Mouse (Mus musculus): ENCODE measurements around the gene Gspt1. TPM values are rescaled to one million over a fixed set of nuclear protein-coding genes. Genes with fewer than 3 reads are reported as not detected.
"Not testable (repeated sequence)": the region's sequence is repeated elsewhere in the genome, so short reads cannot be mapped to it uniquely, and the experiment has no call there.

The Gspt1 gene
- 93.6 and 102 TPM in 2 replicates for polyA plus RNA-seq (2014; fragmentation: Nextera tagmentation; extraction: Ambion mirVana)

DNA sequence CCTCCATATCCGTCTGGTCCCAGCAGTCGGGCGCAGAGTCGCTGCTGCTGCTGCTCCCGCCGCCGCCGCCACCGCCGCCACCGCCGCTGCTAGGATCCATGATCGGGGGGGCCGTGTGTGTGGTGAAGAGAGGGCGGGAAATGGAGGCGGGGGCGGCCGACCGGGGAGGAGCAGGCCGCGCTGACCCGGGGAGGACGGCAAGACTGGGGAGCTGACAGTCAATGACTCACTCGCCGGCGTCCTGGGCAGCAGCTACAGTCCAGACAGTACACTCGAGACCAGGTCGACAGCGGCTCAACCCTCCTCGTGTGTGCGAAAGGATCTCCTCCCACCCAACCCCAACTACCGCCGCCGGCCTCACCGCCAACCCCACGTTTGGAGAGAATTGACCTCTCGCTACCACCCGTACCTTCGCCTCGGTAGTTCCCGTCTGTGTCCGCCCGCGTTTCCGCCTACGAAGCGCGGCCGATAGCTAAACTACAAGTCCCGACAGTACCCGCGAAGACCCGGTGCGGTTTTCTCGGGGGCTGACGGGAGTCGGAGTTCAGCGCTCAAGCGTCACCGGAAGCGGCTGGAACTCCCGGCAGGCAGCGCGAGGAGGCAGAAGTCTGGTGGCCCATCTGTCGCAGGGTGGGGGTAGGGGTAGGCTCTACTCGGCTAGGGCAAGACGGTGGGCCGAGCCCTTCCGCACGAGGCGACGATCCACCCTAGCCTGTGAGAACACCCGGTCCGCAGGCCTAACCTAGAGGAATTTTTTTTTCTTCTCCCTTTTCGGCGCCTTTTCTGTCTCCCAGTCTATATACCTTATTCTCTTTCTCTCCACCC is at the start of gene Gspt1:
Gene Gspt1 (minus strand): TSS at position 428 of the 825 bp plus-strand sequence.
- ATAC-seq (ENCODE audit: low read depth) (peak; percentile 97), DNase-seq (ENCODE audit: low spot score) (peak; percentile 100)
- no peaks in the 10 kb centered on the region for H3K9me3 ChIP-seq (ENCODE audit: control insufficient read depth, low read length)
- H3K4me2 ChIP-seq (ENCODE audit: low read depth, low read length), result peak within 1 kb of the TSS; percentile 74
- H3K27ac ChIP-seq (replicated peaks; ENCODE audit: low read depth, low read length), result peak within 1 kb of the TSS; percentile 93
- peaks cover 15% of the 10 kb centered on the region for H3K4me1 ChIP-seq (ENCODE audit: control insufficient read depth, insufficient read depth, low read length)
- 1% methylated on average over 53 of the region's 76 CpGs for WGBS
- peak within 1 kb of the TSS; percentile 91 for H3K4me3 ChIP-seq (ENCODE audit: low read depth, low read length)
- no peaks in the 10 kb centered on the region for H3K36me3 ChIP-seq (ENCODE audit: control insufficient read depth, insufficient read depth, low read length)
- no peaks in the 10 kb centered on the region for H3K27me3 ChIP-seq (replicated peaks; ENCODE audit: control insufficient read depth, insufficient read depth, low read length)
- peak within 1 kb of the TSS; percentile 94 for H3K9ac ChIP-seq (ENCODE audit: low read depth, low read length)

DNA sequence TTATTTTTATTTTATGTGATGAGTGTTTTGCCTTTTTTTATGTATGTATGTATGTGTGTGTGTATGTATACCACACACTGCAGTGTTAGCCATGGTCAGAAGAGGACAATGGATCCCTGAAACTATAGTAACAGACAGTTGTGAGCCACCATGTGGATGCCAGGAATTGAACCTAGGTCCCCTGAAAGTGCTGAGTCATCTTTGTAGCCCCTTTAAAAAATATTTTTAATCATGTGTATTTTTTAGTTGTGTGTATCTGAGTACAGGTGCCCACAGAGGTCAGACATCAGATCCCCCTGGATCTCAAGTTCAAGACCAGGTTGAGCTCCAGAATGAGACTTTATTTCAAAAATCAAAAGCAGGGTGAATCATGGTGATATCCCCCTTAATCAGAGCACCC is 49.6 kb upstream of the Gspt1 start:
- Histone ChIP-seq H3K9ac (ENCODE audit: low read depth, low read length) (no peak overlapping the region), H3K4me1 (ENCODE audit: control insufficient read depth, insufficient read depth, low read length) (no peaks in the 10 kb centered on the region), H3K27me3 (replicated peaks; ENCODE audit: control insufficient read depth, insufficient read depth, low read length) (no peaks in the 10 kb centered on the region), H3K9me3 (ENCODE audit: control insufficient read depth, low read length) (no peaks in the 10 kb centered on the region), H3K4me3 (ENCODE audit: low read depth, low read length) (no peak overlapping the region), H3K4me2 (ENCODE audit: low read depth, low read length) (no peak overlapping the region), H3K27ac (replicated peaks; ENCODE audit: low read depth, low read length) (no peak overlapping the region), H3K36me3 (ENCODE audit: control insufficient read depth, insufficient read depth, low read length) (no peaks in the 10 kb centered on the region)
- no peak for ATAC-seq (ENCODE audit: low read depth)
- no peak for DNase-seq (ENCODE audit: low spot score)

DNA sequence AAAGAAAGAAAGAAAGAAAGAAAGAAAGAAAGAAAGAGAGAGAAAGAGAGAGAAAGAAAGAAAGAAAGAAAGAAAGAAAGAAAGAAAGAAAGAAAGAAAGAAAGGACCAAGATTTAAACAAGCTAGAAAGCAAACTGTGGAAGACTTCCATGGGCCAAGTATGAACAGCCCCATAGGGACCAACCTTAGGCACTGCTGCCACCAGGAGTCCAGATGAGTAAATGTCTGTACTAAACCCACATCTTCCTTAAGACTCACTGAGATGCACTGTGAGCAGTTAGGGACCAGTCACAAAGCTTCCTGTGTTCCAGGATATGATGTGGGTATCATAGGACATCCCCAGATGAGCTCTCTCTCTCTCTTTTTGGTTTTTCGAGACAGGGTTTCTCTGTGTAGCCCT is 43.6 kb upstream of the Gspt1 start:
- WGBS, result 100% methylated on average over 1 of the region's 1 CpGs
- peak; percentile 24 for DNase-seq (ENCODE audit: low spot score)

DNA sequence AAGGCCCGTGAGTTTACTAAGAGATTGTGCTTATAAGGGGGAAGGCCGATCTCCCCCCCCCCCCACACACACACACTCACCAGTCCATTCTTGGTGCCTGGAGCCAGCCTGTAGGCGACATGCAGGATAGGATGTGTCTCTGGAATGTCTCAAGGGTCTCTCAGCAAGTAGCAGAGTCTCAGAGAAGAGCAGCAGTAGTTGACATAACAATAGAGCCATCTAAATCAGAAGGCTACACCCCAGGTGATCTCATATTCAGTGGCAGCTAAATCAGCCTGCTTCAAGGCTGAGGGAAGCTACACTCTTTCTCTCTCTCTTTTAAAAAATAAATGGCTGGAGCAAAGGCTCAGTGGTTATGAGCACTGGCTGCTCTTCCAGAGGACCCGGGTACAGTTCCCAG is 41.5 kb upstream of the Gspt1 start:
- not testable (repeated sequence) for H3K27ac ChIP-seq (replicated peaks; ENCODE audit: low read depth, low read length); H3K9me3 ChIP-seq (ENCODE audit: control insufficient read depth, low read length); DNase-seq (ENCODE audit: low spot score); H3K4me2 ChIP-seq (ENCODE audit: low read depth, low read length); ATAC-seq (ENCODE audit: low read depth); H3K4me1 ChIP-seq (ENCODE audit: control insufficient read depth, insufficient read depth, low read length); H3K27me3 ChIP-seq (replicated peaks; ENCODE audit: control insufficient read depth, insufficient read depth, low read length); H3K36me3 ChIP-seq (ENCODE audit: control insufficient read depth, insufficient read depth, low read length); H3K9ac ChIP-seq (ENCODE audit: low read depth, low read length); H3K4me3 ChIP-seq (ENCODE audit: low read depth, low read length)
- 82% methylated on average over 4 of the region's 4 CpGs for WGBS

More for the DNA sequence above, 43.6 kb upstream of the Gspt1 start:
- ATAC-seq (ENCODE audit: low read depth), result peak; percentile 55; the same call in 1 of the 2 replicates
- not testable (repeated sequence) for H3K36me3 ChIP-seq (ENCODE audit: control insufficient read depth, insufficient read depth, low read length); H3K4me3 ChIP-seq (ENCODE audit: low read depth, low read length); H3K4me1 ChIP-seq (ENCODE audit: control insufficient read depth, insufficient read depth, low read length); H3K9ac ChIP-seq (ENCODE audit: low read depth, low read length); H3K27me3 ChIP-seq (replicated peaks; ENCODE audit: control insufficient read depth, insufficient read depth, low read length); H3K27ac ChIP-seq (replicated peaks; ENCODE audit: low read depth, low read length); H3K4me2 ChIP-seq (ENCODE audit: low read depth, low read length); H3K9me3 ChIP-seq (ENCODE audit: control insufficient read depth, low read length)

DNA sequence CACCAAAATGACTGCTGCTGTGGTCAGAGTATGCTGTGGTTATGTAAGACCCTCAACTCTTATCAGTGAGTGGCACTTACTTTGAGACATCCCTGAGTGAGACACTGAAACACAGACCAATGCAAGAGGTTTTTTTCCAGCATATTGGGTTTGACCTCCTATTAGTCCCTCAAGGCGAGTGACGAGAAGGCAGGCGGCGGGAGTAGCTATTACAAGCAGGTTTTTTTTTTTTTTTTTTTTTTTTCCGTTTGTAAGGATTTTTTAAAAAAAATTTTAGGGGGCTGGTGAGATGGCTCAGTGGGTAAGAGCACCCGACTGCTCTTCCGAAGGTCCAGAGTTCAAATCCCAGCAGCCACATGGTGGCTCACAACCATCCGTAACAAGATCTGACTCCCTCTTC is 34.7 kb upstream of the Gspt1 start:
- DNase-seq (ENCODE audit: low spot score); ATAC-seq (ENCODE audit: low read depth); H3K4me1 ChIP-seq (ENCODE audit: control insufficient read depth, insufficient read depth, low read length); H3K36me3 ChIP-seq (ENCODE audit: control insufficient read depth, insufficient read depth, low read length); H3K27ac ChIP-seq (replicated peaks; ENCODE audit: low read depth, low read length); H3K27me3 ChIP-seq (replicated peaks; ENCODE audit: control insufficient read depth, insufficient read depth, low read length); H3K9ac ChIP-seq (ENCODE audit: low read depth, low read length); H3K4me3 ChIP-seq (ENCODE audit: low read depth, low read length); H3K4me2 ChIP-seq (ENCODE audit: low read depth, low read length): not testable (repeated sequence)
- WGBS, result 86% methylated on average over 7 of the region's 8 CpGs
- H3K9me3 ChIP-seq (ENCODE audit: control insufficient read depth, low read length), result peaks cover 14% of the 10 kb centered on the region; the same call in 1 of the 2 replicates

DNA sequence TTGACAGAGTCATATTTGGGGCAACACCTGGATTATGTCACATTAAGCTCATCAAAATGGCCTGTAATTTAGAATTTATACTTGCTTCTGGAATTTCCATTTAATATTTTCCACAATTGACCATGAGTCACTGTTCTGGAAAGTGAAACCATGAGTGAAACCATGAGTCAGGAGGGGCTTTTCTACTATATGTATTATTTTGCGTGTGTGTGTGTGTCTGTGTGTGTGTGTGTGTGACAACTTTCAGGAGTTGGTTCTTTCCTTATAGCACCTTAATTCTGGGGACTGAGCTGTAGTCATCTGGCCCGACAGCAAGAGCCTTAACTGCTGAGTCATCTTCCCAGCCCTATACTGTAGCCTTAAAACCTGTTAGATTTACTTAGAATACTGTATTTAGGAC is 31.8 kb upstream of the Gspt1 start:
- H3K9ac ChIP-seq (ENCODE audit: low read depth, low read length), result no peak overlapping the region
- no peak overlapping the region for H3K4me3 ChIP-seq (ENCODE audit: low read depth, low read length)
- no peak overlapping the region for H3K27ac ChIP-seq (replicated peaks; ENCODE audit: low read depth, low read length)
- H3K4me1 ChIP-seq (ENCODE audit: control insufficient read depth, insufficient read depth, low read length), result no peaks in the 10 kb centered on the region
- no peak overlapping the region for H3K4me2 ChIP-seq (ENCODE audit: low read depth, low read length)
- H3K27me3 ChIP-seq (replicated peaks; ENCODE audit: control insufficient read depth, insufficient read depth, low read length), result no peaks in the 10 kb centered on the region
- H3K36me3 ChIP-seq (ENCODE audit: control insufficient read depth, insufficient read depth, low read length), result no peaks in the 10 kb centered on the region
- ATAC-seq (ENCODE audit: low read depth) (no peak), DNase-seq (ENCODE audit: low spot score) (no peak)
- WGBS, result 88% methylated on average over 2 of the region's 2 CpGs
- H3K9me3 ChIP-seq (ENCODE audit: control insufficient read depth, low read length), result peaks cover 14% of the 10 kb centered on the region; the same call in 1 of the 2 replicates

DNA sequence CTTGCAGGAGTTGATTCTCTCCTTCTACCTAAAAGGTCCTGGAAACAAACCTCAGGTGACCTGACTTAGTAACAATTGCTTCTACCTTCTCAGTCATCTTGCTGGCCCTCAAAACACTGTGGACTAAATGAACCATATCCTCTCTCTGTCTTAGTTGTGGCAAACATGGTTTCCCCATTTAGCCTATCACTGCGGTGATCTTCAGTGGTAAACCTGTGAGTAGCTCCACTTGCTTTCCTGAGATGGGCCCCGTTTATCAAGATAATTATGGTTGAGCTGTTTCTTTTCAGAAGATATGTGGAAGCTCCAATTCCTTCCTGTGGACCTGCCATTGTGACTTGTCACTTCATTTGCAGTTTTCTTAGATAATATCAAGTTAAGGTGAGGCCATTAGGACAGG is 30.8 kb upstream of the Gspt1 start:
- Histone ChIP-seq H3K9me3 (ENCODE audit: control insufficient read depth, low read length) (peaks cover 9% of the 10 kb centered on the region; the same call in 1 of the 2 replicates), H3K9ac (ENCODE audit: low read depth, low read length) (no peak overlapping the region), H3K27me3 (replicated peaks; ENCODE audit: control insufficient read depth, insufficient read depth, low read length) (no peaks in the 10 kb centered on the region), H3K36me3 (ENCODE audit: control insufficient read depth, insufficient read depth, low read length) (no peaks in the 10 kb centered on the region), H3K4me1 (ENCODE audit: control insufficient read depth, insufficient read depth, low read length) (no peaks in the 10 kb centered on the region), H3K4me3 (ENCODE audit: low read depth, low read length) (no peak overlapping the region), H3K4me2 (ENCODE audit: low read depth, low read length) (no peak overlapping the region), H3K27ac (replicated peaks; ENCODE audit: low read depth, low read length) (no peak overlapping the region)
- 84% methylated on average over 2 of the region's 2 CpGs for WGBS
- ATAC-seq (ENCODE audit: low read depth), result no peak
- no peak for DNase-seq (ENCODE audit: low spot score)

DNA sequence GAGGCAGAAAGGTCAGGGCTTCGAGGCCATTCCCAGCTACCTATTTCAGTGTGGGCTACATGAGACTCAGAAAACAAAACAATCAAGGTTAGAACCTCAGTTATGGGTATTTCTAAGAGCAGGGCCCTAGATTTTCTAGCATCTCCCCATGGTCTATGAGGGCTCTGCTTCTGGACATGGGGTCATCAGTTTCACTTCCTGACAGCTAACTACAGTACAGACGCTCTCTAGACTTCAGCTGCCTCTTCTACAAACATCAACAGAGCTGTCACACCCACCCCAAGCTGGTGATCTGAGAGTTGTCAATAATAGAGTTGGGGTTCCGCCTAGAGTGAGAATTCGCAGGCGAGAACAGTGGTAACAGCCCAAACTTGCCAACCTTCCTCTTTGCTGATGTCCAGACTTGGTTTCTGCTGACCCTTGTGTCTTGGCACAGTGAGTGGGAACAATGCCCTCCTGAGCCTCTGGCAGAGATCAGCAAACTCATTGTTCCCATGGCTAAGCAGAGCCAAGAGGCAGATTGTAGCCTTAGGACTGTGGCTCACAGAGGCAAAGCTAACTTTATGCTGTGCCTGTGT is 28.6 kb upstream of the Gspt1 start:
- DNase-seq (ENCODE audit: low spot score) (no peak), ATAC-seq (ENCODE audit: low read depth) (no peak)
- 81% methylated on average over 5 of the region's 5 CpGs for WGBS
- no peaks in the 10 kb centered on the region for H3K36me3 ChIP-seq (ENCODE audit: control insufficient read depth, insufficient read depth, low read length)
- no peak overlapping the region for H3K9ac ChIP-seq (ENCODE audit: low read depth, low read length)
- no peaks in the 10 kb centered on the region for H3K4me1 ChIP-seq (ENCODE audit: control insufficient read depth, insufficient read depth, low read length)
- H3K27me3 ChIP-seq (replicated peaks; ENCODE audit: control insufficient read depth, insufficient read depth, low read length), result no peaks in the 10 kb centered on the region
- H3K27ac ChIP-seq (replicated peaks; ENCODE audit: low read depth, low read length), result no peak overlapping the region
- no peak overlapping the region for H3K4me2 ChIP-seq (ENCODE audit: low read depth, low read length)
- H3K9me3 ChIP-seq (ENCODE audit: control insufficient read depth, low read length), result no peaks in the 10 kb centered on the region
- no peak overlapping the region for H3K4me3 ChIP-seq (ENCODE audit: low read depth, low read length)

DNA sequence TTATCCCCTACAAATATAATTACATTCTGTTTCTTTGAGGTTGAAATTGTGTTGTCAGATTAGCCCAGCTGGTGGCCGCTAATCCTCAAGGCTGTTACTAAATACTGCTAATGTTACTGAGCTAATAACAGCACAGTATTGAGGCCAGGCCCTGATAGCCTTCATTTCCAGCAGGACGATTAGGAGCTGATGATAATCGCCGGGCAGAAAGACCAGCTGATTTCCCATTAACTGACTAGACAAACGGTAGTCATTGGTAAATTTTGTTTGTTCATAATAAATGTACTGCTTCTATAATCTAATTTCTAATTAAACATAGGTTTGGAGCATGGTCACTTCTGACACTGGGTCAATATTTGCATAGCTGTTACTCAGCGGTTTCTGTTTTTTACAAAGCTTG is 24.7 kb upstream of the Gspt1 start:
- H3K27me3 ChIP-seq (replicated peaks; ENCODE audit: control insufficient read depth, insufficient read depth, low read length), result no peaks in the 10 kb centered on the region
- DNase-seq (ENCODE audit: low spot score) (no peak), ATAC-seq (ENCODE audit: low read depth) (no peak)
- no peaks in the 10 kb centered on the region for H3K4me1 ChIP-seq (ENCODE audit: control insufficient read depth, insufficient read depth, low read length)
- H3K9me3 ChIP-seq (ENCODE audit: control insufficient read depth, low read length), result no peaks in the 10 kb centered on the region
- no peaks in the 10 kb centered on the region for H3K36me3 ChIP-seq (ENCODE audit: control insufficient read depth, insufficient read depth, low read length)
- H3K4me3 ChIP-seq (ENCODE audit: low read depth, low read length), result no peak overlapping the region
- H3K4me2 ChIP-seq (ENCODE audit: low read depth, low read length), result no peak overlapping the region
- no peak overlapping the region for H3K27ac ChIP-seq (replicated peaks; ENCODE audit: low read depth, low read length)
- H3K9ac ChIP-seq (ENCODE audit: low read depth, low read length), result no peak overlapping the region
- 73% methylated on average over 6 of the region's 6 CpGs for WGBS
